Mouse (Mus musculus): ENCODE results near the gene Gm10837.

DNA sequence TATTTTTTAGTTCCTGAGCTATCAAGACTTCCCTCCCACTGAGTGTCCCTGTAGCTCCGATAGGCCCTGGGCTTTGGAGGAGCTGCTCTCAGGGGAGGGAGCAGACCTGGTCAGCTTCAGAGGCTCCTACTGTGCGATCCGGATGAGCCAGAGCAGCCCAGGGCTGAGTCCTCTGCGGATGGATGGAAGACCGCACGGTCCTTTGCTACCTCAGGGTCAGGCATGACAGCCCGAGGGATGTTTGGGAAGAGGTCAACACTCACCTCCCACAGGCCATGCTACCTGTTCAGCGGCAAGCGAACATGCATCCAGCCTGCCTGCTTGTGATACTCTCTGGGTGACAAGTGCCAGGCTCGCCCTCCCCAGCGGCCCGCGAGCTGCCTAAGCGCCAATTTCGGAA lies 9.2 kb upstream of the Gm10837 start:
- TF ChIP-seq CTCF (IDR thresholded peaks at IDR 0.05; ENCODE audit: extremely low read depth, insufficient read length, insufficient replicate concordance, low read depth, low read length) (no peak), POLR2A (IDR thresholded peaks at IDR 0.05; ENCODE audit: low read depth, low read length) (no peak)
